Mouse (Mus musculus): ENCODE data around the gene Ky. TPM values are rescaled to one million over a fixed set of nuclear protein-coding genes. Genes with fewer than 3 reads are reported as not detected.

Ky gene
- polyA plus RNA-seq, 1 experiment from 2014 or later = 0.02 TPM

DNA sequence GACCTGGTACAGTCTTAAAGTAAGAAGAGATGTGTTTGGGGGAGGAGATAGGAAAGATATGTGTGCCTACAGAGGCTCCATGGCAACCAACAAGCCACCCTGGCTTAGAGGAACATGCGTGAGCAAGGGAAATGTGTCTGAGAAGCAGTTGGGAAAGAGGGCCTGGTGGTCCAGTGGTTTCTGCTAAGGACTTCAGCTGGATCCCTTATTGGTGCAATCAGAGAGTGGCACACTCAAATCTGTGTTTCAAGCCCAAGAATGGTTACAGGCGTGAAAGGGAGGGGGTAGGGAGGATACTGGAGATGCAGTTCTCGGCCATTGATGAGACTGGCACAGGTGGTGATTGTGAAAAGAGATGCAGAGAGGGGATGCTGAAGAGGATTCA lies 27.1 kb upstream of the Ky start:
- H3K4me2 ChIP-seq (replicated peaks; ENCODE audit: low read depth, low read length) = no peak overlapping the region
- H3K4me1 ChIP-seq (ENCODE audit: insufficient read depth, low read depth, low read length) = no peaks in the 10 kb centered on the region
- ATAC-seq (no peak), DNase-seq (ENCODE audit: low spot score) (no peak)
- no peaks in the 10 kb centered on the region for H3K36me3 ChIP-seq (ENCODE audit: insufficient read depth, low read length)
- 91% methylated on average over 3 of the region's 3 CpGs for WGBS
- H3K9me3 ChIP-seq (ENCODE audit: low read length) = no peaks in the 10 kb centered on the region
- no peak overlapping the region for H3K4me3 ChIP-seq (ENCODE audit: low read depth, low read length)
- H3K27me3 ChIP-seq (replicated peaks; ENCODE audit: insufficient read depth, low read length) = no peaks in the 10 kb centered on the region
- TF ChIP-seq EP300 (IDR thresholded peaks at IDR 0.05) (no peak), CTCF (IDR thresholded peaks at IDR 0.05) (no peak)
- H3K9ac ChIP-seq (replicated peaks; ENCODE audit: low read depth) = no peak overlapping the region
- no peak overlapping the region for H3K27ac ChIP-seq (ENCODE audit: low read length)

DNA sequence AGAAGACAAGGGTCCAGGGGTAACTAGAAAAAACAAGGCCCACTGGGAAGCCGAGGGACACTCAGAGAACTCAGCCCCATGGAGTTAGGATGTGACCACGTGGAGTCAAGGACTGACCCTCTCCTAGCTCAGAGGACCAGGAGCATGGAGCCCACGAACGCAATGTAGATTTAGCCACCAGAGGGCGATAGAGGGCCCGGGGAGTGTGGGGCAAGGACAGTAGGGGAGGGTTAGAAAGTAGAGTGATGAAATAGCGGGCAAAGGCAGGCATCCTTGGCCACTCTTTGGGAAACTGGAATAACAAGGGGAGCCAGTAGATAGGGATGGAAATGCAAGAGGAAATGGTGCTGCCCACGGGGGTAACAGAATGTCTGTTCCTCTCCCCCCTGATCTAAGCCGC lies 26.5 kb upstream of the Ky start:
- Histone ChIP-seq H3K36me3 (ENCODE audit: insufficient read depth, low read length) (no peaks in the 10 kb centered on the region), H3K9ac (replicated peaks; ENCODE audit: low read depth) (no peak overlapping the region), H3K9me3 (ENCODE audit: low read length) (no peaks in the 10 kb centered on the region), H3K27ac (ENCODE audit: low read length) (no peak overlapping the region), H3K4me2 (replicated peaks; ENCODE audit: low read depth, low read length) (no peak overlapping the region), H3K4me3 (ENCODE audit: low read depth, low read length) (no peak overlapping the region), H3K4me1 (ENCODE audit: insufficient read depth, low read depth, low read length) (no peaks in the 10 kb centered on the region), H3K27me3 (replicated peaks; ENCODE audit: insufficient read depth, low read length) (no peaks in the 10 kb centered on the region)
- ATAC-seq (no peak), DNase-seq (ENCODE audit: low spot score) (no peak)
- WGBS = 48% methylated on average over 9 of the region's 9 CpGs
- TF ChIP-seq CTCF (IDR thresholded peaks at IDR 0.05) (peak; percentile 73), EP300 (IDR thresholded peaks at IDR 0.05) (no peak)

DNA sequence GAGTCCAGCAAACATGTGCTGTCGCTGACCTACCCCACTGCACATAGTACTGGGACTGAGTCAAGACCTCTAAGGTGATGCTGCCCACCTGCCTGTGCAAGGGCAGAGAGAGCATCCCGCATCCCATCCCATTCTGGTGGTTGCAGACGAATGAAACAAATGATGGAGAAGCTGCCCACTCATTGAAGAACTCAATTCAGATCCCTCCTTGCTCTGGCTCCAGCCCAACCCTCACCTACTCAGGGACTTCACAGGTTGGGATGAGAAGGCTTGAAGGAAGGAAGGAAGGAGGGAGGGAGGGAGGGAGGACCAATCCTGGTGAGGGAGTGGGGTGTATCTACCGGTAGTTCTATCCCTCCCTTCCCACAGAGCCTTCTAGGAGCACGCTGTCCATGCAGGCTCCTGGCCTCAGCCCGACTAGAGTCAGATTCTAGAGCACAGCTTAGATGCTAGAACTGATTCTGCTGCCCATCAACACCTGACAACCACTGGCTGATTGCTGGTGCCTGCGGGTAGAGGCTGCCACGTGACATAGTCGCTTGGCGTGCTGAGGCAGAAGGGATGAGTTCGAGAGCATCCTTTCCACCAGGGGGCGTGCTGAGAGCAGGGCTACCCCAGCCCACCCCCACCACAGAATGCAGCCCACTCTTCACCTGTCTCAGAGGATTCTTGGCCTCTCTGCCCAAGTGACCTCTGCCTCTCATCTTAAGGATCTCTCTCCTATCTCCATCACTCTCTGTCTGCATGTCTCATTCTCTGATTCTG lies 13.3 kb upstream of the Ky start:
- 43% methylated on average over 12 of the region's 12 CpGs for WGBS
- Histone ChIP-seq H3K9ac (replicated peaks; ENCODE audit: low read depth) (no peak overlapping the region), H3K27me3 (replicated peaks; ENCODE audit: insufficient read depth, low read length) (no peaks in the 10 kb centered on the region), H3K27ac (ENCODE audit: low read length) (no peak overlapping the region), H3K4me1 (ENCODE audit: insufficient read depth, low read depth, low read length) (no peaks in the 10 kb centered on the region), H3K4me2 (replicated peaks; ENCODE audit: low read depth, low read length) (no peak overlapping the region), H3K9me3 (ENCODE audit: low read length) (no peaks in the 10 kb centered on the region), H3K36me3 (ENCODE audit: insufficient read depth, low read length) (no peaks in the 10 kb centered on the region), H3K4me3 (ENCODE audit: low read depth, low read length) (no peak overlapping the region)
- ATAC-seq (no peak), DNase-seq (ENCODE audit: low spot score) (no peak)
- peak; percentile 48 for TF ChIP-seq CTCF (IDR thresholded peaks at IDR 0.05)
- TF ChIP-seq EP300 (IDR thresholded peaks at IDR 0.05) = no peak

DNA sequence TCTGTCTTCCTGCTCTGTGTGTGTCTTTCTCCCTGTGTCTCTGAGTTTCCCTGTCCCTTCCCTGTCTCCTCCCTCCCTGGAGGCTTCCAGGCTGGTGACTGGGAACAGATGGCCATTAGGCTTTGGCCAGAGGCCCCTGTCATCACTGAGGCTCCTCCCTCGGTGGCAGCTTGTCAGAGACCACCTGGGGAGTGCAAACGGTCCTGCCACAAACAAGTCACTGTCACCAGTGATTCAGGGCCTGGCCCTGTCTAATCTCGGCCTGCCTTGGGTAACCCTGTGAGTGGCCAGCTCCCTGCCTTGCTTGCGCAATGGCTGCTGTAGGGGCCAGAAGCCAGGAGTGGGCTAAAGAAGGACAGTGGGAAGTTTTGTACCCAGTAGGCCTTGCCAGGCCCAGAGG lies 12.5 kb upstream of the Ky start:
- TF ChIP-seq CTCF (IDR thresholded peaks at IDR 0.05) = no peak
- Histone ChIP-seq H3K36me3 (ENCODE audit: insufficient read depth, low read length) (no peaks in the 10 kb centered on the region), H3K4me1 (ENCODE audit: insufficient read depth, low read depth, low read length) (no peaks in the 10 kb centered on the region), H3K27ac (ENCODE audit: low read length) (no peak overlapping the region), H3K27me3 (replicated peaks; ENCODE audit: insufficient read depth, low read length) (no peaks in the 10 kb centered on the region), H3K9me3 (ENCODE audit: low read length) (no peaks in the 10 kb centered on the region), H3K9ac (replicated peaks; ENCODE audit: low read depth) (no peak overlapping the region), H3K4me3 (ENCODE audit: low read depth, low read length) (no peak overlapping the region), H3K4me2 (replicated peaks; ENCODE audit: low read depth, low read length) (no peak overlapping the region)
- WGBS = 25% methylated on average over 4 of the region's 4 CpGs
- no peak for DNase-seq (ENCODE audit: low spot score)
- ATAC-seq = peak; percentile 49

DNA sequence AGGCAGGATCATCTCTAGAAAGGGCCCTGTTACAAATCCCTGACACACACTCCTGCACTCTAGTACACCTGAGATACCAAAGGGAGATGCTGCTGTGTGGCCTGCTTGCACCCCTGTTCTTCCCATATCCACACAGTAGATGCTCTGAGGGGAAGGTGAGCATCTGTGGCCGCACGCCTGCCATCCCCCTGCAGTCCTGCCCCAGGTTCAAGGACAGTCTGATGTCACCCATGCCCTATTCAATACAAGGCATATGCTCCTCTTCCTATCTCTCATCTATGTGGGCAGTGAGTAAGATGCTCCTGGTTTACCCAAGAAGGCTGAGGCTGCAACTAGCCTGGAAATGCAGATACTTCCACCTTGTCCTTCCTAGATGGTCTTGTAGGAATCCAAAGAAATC lies 11.6 kb upstream of the Ky start:
- Histone ChIP-seq H3K4me3 (ENCODE audit: low read depth, low read length) (no peak overlapping the region), H3K9ac (replicated peaks; ENCODE audit: low read depth) (no peak overlapping the region), H3K4me2 (replicated peaks; ENCODE audit: low read depth, low read length) (no peak overlapping the region), H3K27me3 (replicated peaks; ENCODE audit: insufficient read depth, low read length) (no peaks in the 10 kb centered on the region), H3K27ac (ENCODE audit: low read length) (no peak overlapping the region), H3K9me3 (ENCODE audit: low read length) (no peaks in the 10 kb centered on the region), H3K36me3 (ENCODE audit: insufficient read depth, low read length) (no peaks in the 10 kb centered on the region), H3K4me1 (ENCODE audit: insufficient read depth, low read depth, low read length) (no peaks in the 10 kb centered on the region)
- ATAC-seq = no peak
- WGBS = 94% methylated on average over 2 of the region's 2 CpGs
- TF ChIP-seq CTCF (IDR thresholded peaks at IDR 0.05) = no peak
- no peak for TF ChIP-seq EP300 (IDR thresholded peaks at IDR 0.05)
- no peak for DNase-seq (ENCODE audit: low spot score)

DNA sequence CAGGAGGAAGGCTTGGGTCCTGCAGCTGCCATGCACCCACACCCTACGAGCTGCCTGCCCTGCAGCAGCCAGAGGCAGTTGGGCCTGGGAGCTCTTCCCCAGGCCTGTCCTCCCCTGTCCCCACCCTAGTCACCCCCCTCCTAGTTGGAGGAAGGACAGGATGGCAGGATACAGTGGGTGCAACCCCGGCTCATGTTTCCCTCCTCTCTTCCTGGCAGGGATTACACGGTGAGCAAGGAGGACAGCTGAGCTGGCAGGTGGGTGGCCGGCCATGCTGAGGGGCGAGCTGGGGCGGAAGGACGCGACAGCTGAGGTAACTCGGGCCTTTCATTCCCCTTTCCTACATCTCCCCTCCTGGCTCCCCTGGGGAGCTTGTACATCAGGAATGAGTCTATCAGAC lies 11.1 kb upstream of the Ky start:
- H3K4me1 ChIP-seq (ENCODE audit: insufficient read depth, low read depth, low read length) = no peaks in the 10 kb centered on the region
- no peaks in the 10 kb centered on the region for H3K27me3 ChIP-seq (replicated peaks; ENCODE audit: insufficient read depth, low read length)
- no peak for ATAC-seq
- DNase-seq (ENCODE audit: low spot score) = no peak
- no peak overlapping the region for H3K4me2 ChIP-seq (replicated peaks; ENCODE audit: low read depth, low read length)
- H3K36me3 ChIP-seq (ENCODE audit: insufficient read depth, low read length) = no peaks in the 10 kb centered on the region
- H3K4me3 ChIP-seq (ENCODE audit: low read depth, low read length) = no peak overlapping the region
- H3K9ac ChIP-seq (replicated peaks; ENCODE audit: low read depth) = no peak overlapping the region
- H3K27ac ChIP-seq (ENCODE audit: low read length) = no peak overlapping the region
- no peaks in the 10 kb centered on the region for H3K9me3 ChIP-seq (ENCODE audit: low read length)
- no peak for TF ChIP-seq EP300 (IDR thresholded peaks at IDR 0.05)
- no peak for TF ChIP-seq CTCF (IDR thresholded peaks at IDR 0.05)
- 66% methylated on average over 9 of the region's 9 CpGs for WGBS

DNA sequence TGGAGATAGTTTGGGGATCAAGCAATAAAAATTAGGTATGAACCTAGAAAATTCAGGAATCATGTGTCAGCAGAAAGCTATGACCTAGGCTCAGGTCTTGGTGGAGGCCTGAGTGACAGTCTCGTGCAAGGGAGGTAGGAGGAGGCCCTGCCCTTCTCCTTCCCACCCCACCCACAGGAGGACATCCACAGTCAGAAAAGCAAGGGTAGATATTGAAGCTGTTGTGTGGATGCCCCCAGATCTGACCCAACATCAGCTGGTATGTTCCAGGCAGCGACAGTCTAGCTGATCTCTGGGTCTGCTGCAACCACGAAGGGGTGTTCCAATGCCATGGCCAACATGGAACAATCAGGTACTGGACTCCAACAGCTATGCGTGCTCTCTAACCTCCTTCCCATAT lies 10.3 kb upstream of the Ky start:
- Histone ChIP-seq H3K4me1 (ENCODE audit: insufficient read depth, low read depth, low read length) (no peaks in the 10 kb centered on the region), H3K27me3 (replicated peaks; ENCODE audit: insufficient read depth, low read length) (no peaks in the 10 kb centered on the region), H3K27ac (ENCODE audit: low read length) (no peak overlapping the region), H3K9ac (replicated peaks; ENCODE audit: low read depth) (no peak overlapping the region), H3K4me3 (ENCODE audit: low read depth, low read length) (no peak overlapping the region), H3K36me3 (ENCODE audit: insufficient read depth, low read length) (no peaks in the 10 kb centered on the region), H3K4me2 (replicated peaks; ENCODE audit: low read depth, low read length) (no peak overlapping the region), H3K9me3 (ENCODE audit: low read length) (no peaks in the 10 kb centered on the region)
- WGBS = 78% methylated on average over 4 of the region's 4 CpGs
- ATAC-seq (no peak), DNase-seq (ENCODE audit: low spot score) (no peak)
- TF ChIP-seq EP300 (IDR thresholded peaks at IDR 0.05) (no peak), CTCF (IDR thresholded peaks at IDR 0.05) (no peak)
